Mouse (Mus musculus): ENCODE data around the gene Def8.

- TF ChIP-seq CTCF (IDR thresholded peaks at IDR 0.05; ENCODE audit: low read depth) (no peak), EP300 (IDR thresholded peaks at IDR 0.05; ENCODE audit: low read depth) (no peak)
These were observed 81.4 kb downstream of the Def8 start for GRCm38 (mm10) chr8:123504591-123505195.
